Mouse (Mus musculus) spleen, embryonic (tissue): Measurements from ENCODE around the gene Pde8b.

ENCODE experiments used
- CTCF ChIA-PET: fragments of 350-600 bp; sonication (Branson Sonifier 250); formaldehyde crosslinking; loops from one replicate; lab custom pipeline; 2022; lab: Charles Lee

The Pde8b gene

DNA sequence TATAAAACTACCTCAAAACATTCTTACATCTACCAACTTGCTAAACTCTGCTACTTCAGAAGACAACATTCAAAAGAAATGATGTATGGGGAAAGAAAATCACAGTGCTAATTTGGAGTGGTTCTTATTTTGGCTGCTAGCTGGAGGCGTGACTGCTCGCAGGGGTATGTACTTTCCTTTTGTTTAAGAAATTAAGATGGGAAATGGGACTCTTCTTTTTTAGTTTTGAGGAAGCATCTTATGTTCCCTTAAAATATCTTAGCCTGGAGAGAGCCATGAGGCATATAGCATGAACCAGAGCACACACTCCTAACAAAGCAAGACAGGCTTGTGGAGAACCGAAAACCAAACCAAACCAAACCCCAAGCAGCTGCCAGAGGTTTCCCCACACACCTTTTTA is 167.5 kb downstream of the Pde8b start:
- CTCF ChIA-PET: no interaction called here

DNA sequence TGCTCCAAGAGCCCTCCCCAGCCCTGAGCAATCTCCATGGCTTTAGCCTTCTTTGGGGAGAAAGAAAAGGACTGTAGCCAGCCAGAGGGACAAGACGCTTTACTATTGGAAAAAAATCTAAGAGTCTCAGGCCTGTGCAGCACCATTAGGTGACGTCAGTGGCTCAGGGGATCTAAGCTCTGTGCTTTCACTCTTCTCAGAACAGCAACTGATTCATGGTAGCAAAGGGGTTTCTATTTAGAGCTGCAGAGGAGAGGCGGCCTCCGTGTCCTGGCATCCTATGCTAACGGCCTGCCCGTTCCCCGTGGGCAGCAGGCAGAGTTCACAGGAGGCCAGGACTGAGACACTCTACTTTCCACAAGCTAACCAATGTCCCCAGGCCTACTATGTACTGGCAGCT is 169.1 kb downstream of the Pde8b start:
- CTCF ChIA-PET: no interaction called here

DNA sequence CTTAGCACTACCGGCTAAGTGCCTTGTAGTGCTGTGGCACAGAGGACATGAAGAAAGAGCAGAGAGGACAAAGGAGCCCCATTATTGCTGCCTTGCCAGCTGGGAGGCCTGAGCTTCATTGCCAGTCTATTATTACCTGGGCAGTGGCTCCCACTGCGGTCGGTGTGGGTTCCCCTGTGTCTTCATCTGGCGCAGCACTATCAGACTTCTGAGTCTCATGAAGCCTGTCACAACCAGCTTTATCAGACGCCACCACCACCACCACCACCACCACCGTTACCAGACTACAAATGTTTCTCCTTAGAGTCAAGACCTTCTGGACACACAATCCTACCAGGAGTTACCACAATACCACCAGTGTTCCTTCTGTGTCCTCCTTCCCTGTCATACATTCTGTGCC is 171.6 kb downstream of the Pde8b start:
- CTCF ChIA-PET: no interaction called here

DNA sequence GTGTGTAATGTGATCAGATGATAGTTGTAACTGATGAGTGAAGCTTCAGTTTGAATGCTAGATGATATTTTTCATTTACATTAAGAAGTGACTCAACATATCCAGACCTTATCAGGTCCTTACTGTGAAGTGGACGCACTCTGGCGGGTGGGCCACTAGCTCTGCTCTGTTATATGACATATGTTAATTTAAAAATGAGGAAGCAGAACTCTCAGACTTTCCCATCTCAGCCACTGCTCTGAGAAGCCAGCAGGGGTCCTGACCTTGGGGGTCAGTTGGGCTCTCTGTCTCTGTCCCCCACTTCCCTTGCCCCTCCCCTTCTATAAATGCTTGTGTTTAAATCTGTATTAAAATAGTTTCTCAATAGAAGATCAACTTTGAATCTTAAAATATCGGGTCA is 172.4 kb downstream of the Pde8b start:
- CTCF ChIA-PET: no interaction called here

DNA sequence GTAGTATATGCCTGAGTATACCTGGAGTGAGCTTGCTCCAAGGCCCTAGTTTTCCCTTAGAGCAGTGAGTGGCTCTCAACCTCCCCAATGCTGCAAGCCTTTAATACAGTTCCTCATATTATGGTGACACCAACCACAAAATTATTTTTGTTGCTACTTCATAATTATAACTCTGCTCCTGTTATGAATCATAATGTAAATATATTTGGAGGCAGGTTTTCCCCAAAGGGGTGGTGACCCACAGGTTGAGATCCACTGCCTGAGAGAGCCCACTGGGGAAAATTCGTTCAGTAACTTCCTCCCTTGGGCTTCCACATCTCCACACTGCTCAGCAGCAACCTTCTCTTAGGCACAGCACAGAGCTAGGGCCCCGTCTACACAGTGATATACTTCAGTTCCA is 174.0 kb downstream of the Pde8b start:
- CTCF ChIA-PET: no interaction called here

GRCm38 (mm10) chr13:95073445-95074172 is 176.5 kb downstream of the Pde8b start:
- CTCF ChIA-PET: no interaction called here

DNA sequence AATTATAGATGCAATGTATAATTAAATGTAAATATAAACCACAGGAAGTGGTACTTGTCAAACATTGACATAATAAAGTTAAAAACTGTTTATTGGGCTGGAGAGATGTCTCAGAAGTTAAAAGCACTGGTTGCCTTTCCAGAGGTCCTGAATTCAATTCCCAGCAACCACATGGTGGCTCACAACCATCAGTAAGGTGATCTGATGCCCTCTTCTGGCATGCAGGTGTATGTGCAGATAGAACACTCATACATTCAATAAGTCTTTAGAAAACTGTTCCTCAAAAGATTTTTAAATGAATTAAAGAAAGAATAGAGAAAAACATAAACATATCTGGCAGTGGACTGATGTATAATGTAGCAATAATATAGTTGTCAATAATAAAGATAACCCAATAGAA is 179.9 kb downstream of the Pde8b start:
- CTCF ChIA-PET: no interaction called here

DNA sequence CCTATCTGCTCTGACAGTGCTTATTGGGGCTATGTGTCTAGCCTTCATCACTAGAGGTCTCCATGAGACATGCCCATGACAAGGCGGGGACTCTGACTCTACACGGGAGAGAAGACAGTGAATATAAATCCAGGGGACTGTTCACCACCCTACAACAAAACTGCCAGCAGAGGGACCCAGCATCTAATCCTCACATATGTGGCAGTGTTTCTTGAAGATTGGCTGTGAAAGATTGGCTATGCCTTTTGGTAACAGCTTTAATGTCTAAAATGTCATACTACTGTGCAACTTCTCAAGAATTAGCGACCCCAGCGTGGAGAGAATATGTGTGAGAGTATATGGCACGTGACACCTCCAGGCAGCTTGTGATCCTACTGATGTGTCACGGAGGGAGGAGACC is 182.3 kb downstream of the Pde8b start:
- CTCF ChIA-PET: no interaction called here

GRCm38 (mm10) chr13:95063390-95064017 is 186.6 kb downstream of the Pde8b start:
- CTCF ChIA-PET: no interaction called here

- CTCF ChIA-PET: no interaction called here
Observed at GRCm38 (mm10) chr13:95058885-95059284, 191.3 kb downstream of the Pde8b start.

GRCm38 (mm10) chr13:95056501-95057280 is 193.4 kb downstream of the Pde8b start:
- CTCF ChIA-PET: no interaction called here

- CTCF ChIA-PET: no interaction called here
Observed at GRCm38 (mm10) chr13:95055742-95056388, 194.3 kb downstream of the Pde8b start.

DNA sequence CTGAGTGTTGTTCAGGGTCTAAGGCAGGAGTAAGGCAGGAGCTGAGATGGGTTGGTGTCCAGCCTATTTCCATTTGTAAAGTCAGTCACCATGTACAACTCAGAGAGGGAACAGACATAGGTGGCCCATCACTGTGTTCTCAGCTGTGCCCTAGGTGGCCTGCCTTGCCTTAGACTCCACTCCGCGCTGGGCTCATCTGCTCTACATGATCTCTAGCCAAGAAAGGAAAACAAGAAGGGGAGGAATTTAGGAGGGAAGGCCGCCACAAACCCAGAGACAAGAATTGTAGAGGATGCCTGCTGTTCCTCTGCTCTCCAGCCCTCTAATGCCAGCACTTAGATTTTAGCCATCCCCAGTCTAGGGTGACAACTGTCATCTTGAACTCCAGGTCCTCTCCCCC is 197.7 kb downstream of the Pde8b start:
- CTCF ChIA-PET: no interaction called here

DNA sequence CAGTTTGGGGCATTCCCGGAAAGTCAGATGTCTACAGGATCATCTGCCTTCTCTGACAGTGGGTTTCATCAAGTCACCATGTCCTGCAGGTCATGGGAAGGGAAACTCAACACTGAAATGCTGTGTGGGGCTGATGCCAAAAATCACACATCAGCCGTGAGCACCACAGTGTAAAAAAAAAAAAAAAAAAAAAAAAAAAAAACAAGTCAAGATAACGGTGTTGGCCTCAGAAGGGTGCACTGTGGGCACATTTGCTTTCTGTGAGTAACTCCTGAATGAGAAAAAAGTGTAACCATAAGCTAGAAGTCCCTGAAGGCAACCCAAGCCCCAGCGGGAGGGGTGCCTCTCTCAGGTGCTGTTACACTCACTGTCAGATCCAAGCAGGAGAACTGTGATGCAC is 199.7 kb downstream of the Pde8b start:
- CTCF ChIA-PET: no interaction called here

DNA sequence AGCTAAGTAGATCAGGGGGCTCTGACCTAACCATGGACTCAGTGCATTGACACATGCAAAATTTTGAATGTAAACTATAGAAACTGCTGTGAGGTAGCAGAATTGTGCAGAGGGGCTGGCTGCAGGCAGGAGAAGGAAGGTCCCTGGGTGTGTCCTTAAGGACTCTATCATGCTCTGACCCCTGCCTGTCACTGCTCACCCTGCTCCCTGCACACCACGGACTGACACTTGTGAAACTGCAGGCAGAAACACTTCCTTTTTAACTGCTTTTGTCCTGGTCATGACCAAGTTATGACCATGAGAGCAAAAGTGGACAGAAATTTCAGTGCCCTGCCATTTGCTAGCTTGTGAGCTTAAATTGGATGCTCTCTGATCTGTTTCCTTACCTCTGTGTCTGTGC is 206.0 kb downstream of the Pde8b start:
- CTCF ChIA-PET: no interaction called here

GRCm38 (mm10) chr13:95040140-95040738 is 209.9 kb downstream of the Pde8b start:
- CTCF ChIA-PET: no interaction called here

DNA sequence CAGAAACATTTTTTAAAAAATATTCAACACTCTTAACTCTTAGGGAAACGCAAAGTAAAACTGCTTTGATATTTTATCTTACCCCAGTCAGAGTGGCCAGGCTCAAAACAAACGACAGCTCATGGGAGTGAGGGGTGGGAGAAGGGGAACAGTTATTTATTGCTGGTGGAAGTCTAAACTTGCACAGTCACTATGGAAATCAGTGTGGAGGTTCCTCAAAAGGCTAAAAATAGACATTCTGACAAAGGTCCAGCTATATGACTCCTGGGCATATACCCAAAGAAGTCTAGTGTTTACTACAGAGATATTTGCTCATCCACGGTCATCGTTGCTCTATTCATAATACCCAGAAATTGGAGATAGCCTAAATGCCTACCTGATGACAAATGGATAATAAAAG is 211.9 kb downstream of the Pde8b start:
- CTCF ChIA-PET: no interaction called here

GRCm38 (mm10) chr13:95034715-95035114 is 215.4 kb downstream of the Pde8b start:
- CTCF ChIA-PET: no interaction called here

DNA sequence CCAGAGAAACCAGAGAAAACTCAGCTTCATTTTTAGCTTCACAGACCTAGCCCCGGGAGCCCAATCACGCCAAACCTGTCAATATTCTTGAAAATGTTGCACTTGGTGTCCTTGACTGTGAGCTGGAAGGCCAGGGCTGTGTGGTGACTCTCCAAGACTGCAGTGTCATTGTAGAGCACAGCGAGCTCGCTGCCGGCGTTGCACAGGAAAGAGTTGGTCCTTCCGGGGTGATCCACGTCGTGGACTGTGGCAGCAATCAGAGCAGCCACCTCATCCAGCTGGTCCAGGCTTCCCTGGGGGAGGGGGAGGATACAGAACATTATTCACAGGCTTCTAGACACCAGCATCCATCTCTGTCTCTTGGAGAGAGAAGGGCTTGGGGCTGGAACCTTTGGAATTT is 216.0 kb downstream of the Pde8b start:
- CTCF ChIA-PET: no interaction called here

DNA sequence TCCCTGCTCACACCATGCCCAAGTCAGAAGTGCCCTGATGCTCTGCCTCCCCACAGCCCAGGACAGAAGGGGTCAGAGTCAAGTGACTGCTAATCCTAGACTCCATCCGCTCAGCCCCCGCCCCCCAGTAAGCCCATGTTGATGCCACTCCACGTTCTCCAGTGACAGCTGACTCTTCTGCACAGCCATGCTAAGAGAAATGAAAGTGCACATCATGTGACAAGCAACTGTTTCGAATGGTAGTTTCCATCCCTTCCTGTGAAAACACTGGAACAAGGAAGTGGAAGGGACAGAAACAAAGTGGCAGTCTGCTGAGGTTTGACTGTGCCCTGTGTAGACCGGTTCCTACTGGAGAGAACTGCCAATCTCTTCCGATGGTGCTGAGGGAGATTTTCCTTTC is 217.2 kb downstream of the Pde8b start:
- CTCF ChIA-PET: no interaction called here

DNA sequence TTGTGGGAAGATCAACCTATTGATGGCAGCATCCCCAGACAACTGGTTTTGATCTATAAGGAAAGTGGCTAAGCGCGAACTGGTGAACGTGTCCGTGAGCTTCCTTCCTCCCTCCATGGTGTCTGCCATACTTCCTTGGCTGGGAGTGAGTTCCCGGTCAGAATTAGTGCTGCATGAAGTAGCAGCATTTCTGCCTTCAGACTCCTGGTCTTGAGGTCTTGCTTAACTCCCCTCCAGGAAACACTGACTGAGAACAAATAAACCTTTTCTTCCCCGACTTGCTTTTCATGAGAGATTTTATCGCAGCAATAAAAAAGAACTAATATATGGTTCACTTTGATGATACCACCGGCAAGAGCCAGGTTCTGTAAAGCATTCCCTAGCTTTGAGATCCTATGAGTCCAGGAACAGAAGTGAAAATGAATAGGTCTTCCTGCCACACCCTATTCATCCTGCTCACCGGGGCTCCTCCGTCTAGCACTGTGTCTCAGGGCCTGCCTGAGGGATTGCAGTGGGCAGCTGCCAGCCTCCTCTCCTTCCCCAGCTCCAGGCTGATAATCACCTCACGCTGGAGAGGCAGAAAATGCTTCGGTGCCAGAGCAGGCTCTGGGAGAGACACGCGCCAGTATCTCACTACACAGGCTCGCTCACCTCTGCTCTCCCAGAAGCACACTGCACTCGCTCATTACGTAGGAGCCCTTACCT is 217.9 kb downstream of the Pde8b start:
- CTCF ChIA-PET: no interaction called here
